Mouse (Mus musculus): ENCODE results near the gene Slc17a7. TPM values are rescaled to one million over a fixed set of nuclear protein-coding genes. Genes with fewer than 3 reads are reported as not detected.
A peak's percentile ranks its signal among the peaks of the same experiment; 100 is the strongest.

Slc17a7 gene
- total RNA-seq, 2 experiments from 2014 or later = 18.1 to 18.7 TPM

GRCm38 (mm10) chr7:45129776-45130512 is 33.8 kb upstream of the Slc17a7 start:
- intact Hi-C loops (cut with DNase I) = loop anchor here (5.0 kb wide), 1 partner anchor 143 kb away; the partner anchor contains the start of gene Prmt1
- no peak for DNase-seq (ENCODE audit: low spot score)

- intact Hi-C loops (cut with DNase I) = no loop called here
- no peak for DNase-seq (ENCODE audit: low spot score)
Observed at GRCm38 (mm10) chr7:45131850-45132249, 31.9 kb upstream of the Slc17a7 start.

DNA sequence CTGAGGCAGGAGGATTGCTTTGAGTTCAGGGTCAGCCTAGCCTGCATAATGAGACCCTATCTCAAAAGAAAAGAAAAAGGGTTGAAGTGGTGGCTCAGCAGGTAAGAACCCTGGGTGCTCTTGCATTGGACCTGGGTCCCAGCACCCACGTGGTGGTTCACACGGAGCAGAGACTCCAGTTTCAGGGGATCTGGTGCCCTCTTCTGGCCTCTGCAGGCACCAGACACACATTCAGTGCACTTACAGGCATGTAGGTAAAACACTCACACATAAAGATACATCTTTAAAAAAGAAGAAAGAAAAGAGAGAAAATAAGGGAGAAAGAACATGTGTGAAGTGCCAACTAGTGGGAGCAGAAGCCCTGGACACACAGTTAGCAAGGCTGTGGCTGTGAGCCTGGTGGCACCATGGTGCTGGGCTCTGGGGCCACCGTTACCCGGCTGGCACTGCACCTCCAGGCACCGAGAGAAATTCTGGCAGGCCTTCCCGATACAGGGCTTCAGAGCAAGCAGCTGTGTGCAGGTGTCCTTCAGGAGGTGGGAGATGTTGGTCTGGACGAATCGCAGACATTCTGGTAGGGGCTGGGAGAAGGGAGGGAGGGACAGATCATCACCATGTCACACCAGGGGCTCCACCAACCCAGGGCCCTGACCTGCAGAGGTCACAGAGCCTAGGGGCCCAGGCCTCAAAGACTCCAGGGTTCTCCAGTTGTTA is 30.1 kb upstream of the Slc17a7 start:
- DNase-seq (ENCODE audit: low spot score) = no peak
- intact Hi-C loops (cut with DNase I) = no loop called here

DNA sequence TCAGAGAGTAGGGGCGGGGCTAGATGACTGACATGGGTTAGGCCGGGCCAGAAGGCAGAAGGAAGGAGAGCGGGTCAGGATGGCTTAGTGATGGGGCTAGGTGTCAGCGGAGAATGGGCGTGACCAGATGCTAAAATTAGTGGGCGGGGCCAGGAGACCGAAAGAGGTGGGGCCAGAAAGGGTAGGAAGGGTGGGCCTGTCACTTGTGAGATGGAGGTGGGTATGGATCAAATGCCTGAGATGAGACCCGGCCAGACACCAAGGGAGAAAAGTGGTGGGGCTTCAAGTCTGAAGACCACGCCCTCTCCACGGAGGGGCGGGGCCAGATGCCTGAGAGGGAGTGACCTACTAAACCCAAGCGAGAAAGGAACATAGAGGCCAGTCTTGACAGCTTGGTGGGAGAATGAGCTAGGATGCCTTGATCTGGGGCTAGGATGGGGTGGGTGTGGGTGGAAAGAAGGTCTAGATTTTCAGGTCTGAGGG is 29.2 kb upstream of the Slc17a7 start:
- intact Hi-C loops (cut with DNase I) = no loop called here
- no peak for DNase-seq (ENCODE audit: low spot score)

GRCm38 (mm10) chr7:45135370-45135769 is 28.4 kb upstream of the Slc17a7 start:
- intact Hi-C loops (cut with DNase I) = no loop called here
- DNase-seq (ENCODE audit: low spot score) = no peak

- peak; percentile 89 for DNase-seq (ENCODE audit: low spot score)
- intact Hi-C loops (cut with DNase I) = loop anchor here (1.0 kb wide), 1 partner anchor 58 kb away; no protein-coding TSS in a partner anchor
Observed at GRCm38 (mm10) chr7:45135993-45136567, 27.7 kb upstream of the Slc17a7 start, which contains the start of the genes Gm45713 and Flt3l. TSS of gene Gm45713 (minus strand) at chr7:45136231. TSS of gene Flt3l (minus strand) at chr7:45136432.

- DNase-seq (ENCODE audit: low spot score) = no peak
- intact Hi-C loops (cut with DNase I) = no loop called here
Observed at GRCm38 (mm10) chr7:45137171-45138006, 26.4 kb upstream of the Slc17a7 start.

DNA sequence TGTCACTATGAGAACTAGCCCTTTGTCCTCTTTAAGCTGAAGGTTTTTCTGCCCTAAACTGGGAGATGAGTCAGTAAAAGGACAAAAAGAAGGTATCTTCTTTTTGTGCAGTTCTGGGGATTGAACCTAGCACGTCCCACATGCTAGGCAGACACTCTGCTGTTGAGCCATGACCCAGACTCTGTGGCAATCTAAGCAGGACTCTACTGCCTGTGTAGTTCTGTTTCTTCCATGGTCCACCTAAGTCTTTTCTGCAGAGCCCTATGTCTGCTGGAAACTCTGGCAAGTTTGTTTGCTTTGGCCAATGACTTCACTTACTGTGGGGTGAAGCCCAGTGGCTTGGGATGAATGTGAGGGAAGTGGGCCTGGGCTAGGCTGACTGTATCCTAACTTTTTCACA is 25.3 kb upstream of the Slc17a7 start:
- DNase-seq (ENCODE audit: low spot score) = no peak
- intact Hi-C loops (cut with DNase I) = no loop called here

GRCm38 (mm10) chr7:45139904-45140723 is 23.6 kb upstream of the Slc17a7 start:
- DNase-seq (ENCODE audit: low spot score) = no peak
- intact Hi-C loops (cut with DNase I) = no loop called here

DNA sequence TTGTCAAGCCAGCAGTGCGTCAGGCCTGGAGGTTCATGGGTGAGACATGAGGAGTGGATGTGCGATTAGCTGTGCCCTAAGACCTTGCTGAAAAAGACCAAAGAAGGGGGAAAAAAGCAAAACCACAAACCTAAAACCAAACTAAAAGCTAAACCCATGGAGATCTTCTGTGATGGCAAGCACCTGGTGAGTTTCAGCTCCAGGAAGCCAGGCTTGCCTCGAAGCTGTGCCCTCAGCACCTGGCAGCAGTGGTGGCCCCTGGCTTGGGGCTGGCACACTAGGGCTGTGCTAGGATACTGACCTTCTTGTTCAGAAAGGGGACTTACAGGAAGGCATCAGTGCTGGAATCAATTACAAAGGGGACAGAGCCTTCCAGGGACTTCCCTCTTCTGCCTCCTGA is 22.4 kb upstream of the Slc17a7 start:
- intact Hi-C loops (cut with DNase I) = no loop called here
- no peak for DNase-seq (ENCODE audit: low spot score)

GRCm38 (mm10) chr7:45141914-45142313 is 21.8 kb upstream of the Slc17a7 start:
- intact Hi-C loops (cut with DNase I) = no loop called here

GRCm38 (mm10) chr7:45144368-45145174 is 19.2 kb upstream of the Slc17a7 start:
- DNase-seq (ENCODE audit: low spot score) = no peak
- intact Hi-C loops (cut with DNase I) = no loop called here

More at GRCm38 (mm10) chr7:45141914-45142313, 21.8 kb upstream of the Slc17a7 start:
- no peak for DNase-seq (ENCODE audit: low spot score)

DNA sequence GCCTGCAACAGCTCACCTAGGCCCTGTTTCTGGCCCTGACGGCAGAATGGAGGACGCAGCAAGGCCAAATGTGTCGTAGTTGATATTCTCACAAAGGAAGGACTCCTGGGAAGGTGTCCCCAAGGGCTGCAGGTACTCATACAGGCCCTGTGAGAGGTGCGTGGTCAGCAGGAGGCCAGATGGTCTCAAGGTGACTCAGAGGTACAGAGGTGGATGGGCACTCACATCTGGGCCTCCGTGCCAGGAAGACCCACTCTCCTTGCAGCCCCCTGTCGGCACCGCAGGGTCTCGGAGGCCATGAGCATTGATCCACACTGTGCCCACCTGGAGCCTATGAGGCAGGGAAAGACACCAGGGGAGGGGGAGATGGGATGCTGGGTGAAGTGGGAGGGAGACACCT is 18.3 kb upstream of the Slc17a7 start:
- intact Hi-C loops (cut with DNase I) = no loop called here
- no peak for DNase-seq (ENCODE audit: low spot score)

- no peak for DNase-seq (ENCODE audit: low spot score)
- intact Hi-C loops (cut with DNase I) = no loop called here
Observed at GRCm38 (mm10) chr7:45147267-45147666, 16.5 kb upstream of the Slc17a7 start.

DNA sequence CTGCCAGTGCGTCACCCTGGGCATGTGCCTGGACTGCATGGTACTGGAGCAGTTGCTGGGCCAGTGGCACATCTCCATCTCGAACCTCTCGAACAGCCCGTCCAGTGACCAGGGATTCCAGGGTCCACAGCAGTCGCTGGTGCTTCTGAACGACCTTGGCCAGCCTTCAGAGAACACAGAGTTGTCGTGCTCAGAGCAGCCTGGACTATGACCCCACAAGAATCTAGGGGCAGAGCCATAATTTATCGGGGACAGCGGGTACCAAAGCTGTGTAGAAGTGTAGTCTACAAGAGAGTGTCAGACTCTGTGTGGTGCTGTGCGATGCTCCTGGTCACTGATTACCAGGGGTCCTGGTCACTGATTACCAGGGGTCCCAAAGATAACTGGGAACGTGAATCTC is 15.8 kb upstream of the Slc17a7 start:
- intact Hi-C loops (cut with DNase I) = no loop called here
- DNase-seq (ENCODE audit: low spot score) = no peak

DNA sequence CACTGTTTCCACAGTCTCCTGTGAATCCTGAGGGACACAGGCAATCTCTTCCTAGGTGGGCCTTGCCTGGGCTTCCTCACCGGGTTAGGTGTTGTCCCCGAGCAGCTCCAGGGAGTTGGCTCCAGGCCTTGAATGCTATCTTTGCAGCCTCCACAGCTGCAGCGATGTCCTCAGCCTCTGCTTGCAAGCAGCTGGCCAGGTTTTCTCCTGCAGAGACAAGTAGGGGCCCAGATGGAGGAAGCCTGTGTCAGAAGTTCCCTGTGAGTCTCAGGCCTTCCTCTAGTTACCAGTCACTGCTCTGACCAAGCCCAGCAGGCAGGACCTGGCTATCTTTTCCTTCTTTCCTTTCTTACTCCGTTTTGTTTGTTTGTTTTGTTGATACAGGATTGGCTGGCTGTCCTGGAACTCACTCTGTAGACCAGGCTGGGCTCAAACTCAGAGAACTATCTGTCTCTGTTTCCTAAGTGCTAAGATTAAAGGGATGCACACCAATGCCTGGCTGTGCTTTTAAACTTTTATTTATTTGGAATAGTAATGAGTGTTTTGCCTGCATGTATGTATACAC is 15.1 kb upstream of the Slc17a7 start:
- DNase-seq (ENCODE audit: low spot score) = no peak
- intact Hi-C loops (cut with DNase I) = no loop called here

GRCm38 (mm10) chr7:45149545-45149944 is 14.2 kb upstream of the Slc17a7 start:
- intact Hi-C loops (cut with DNase I) = no loop called here
- DNase-seq (ENCODE audit: low spot score) = peak; percentile 57

- DNase-seq (ENCODE audit: low spot score) = no peak
- intact Hi-C loops (cut with DNase I) = no loop called here
Observed at GRCm38 (mm10) chr7:45150321-45150720, 13.4 kb upstream of the Slc17a7 start.
